Mouse (Mus musculus) bone marrow, adult 2 months (tissue): ENCODE measurements around the gene Fkbp10.

Experiments used
- CTCF ChIP-seq: fragments of 200-500 bp; IDR thresholded peaks from 2 replicates; pipeline ENCODE4 v1.5.1; 2011; ENCODE audit warnings: low read length, control low read depth; ENCODE audit not compliant: control insufficient read depth, insufficient read depth
- POLR2A ChIP-seq: fragments of 200-500 bp; IDR thresholded peaks from 2 replicates; pipeline ENCODE4 v1.6.1; 2011; ENCODE audit warnings: low read depth, mild to moderate bottlenecking, control low read depth, low read length, borderline replicate concordance; ENCODE audit not compliant: control insufficient read depth

GRCm38 (mm10) chr11:100369145-100369544 lies 46.4 kb upstream of the Fkbp10 start:
- TF ChIP-seq CTCF = no peak
- no peak for TF ChIP-seq POLR2A
